Mouse (Mus musculus) retina, adult 2 months (tissue): ENCODE measurements at regions not wholly inside any gene's neighbourhood (a gene's known extent, or its start where the extent isn't known, plus 50 kb on each side); places are given as distances from the start of the nearest gene placed in this dataset.

Experiments
- DNase-seq: peaks from one replicate; pipeline ENCODE4 v3.0.0-alpha.2; 2012; ENCODE audit warnings: low read depth, low spot score

DNA sequence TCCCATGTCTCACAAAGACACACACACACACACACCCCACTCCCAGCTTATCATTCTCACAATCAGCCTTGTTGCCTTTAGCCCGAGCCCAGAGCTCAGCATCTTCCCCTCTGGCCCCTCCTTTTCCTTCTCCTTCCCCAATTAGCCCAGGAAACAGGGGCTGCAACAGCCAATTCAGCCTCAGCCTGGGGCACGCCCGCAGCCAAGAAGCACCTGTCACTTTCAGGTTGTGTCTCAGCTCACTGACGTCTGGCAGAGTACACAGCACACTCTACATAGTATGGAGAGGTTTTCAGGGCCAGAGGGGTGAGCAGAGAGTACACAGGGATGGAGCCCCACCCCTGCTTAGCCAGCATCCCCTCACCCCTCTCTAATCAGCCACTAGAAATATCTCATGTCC is 106.4 kb downstream of the Plxna1 start:
- no peak for DNase-seq

DNA sequence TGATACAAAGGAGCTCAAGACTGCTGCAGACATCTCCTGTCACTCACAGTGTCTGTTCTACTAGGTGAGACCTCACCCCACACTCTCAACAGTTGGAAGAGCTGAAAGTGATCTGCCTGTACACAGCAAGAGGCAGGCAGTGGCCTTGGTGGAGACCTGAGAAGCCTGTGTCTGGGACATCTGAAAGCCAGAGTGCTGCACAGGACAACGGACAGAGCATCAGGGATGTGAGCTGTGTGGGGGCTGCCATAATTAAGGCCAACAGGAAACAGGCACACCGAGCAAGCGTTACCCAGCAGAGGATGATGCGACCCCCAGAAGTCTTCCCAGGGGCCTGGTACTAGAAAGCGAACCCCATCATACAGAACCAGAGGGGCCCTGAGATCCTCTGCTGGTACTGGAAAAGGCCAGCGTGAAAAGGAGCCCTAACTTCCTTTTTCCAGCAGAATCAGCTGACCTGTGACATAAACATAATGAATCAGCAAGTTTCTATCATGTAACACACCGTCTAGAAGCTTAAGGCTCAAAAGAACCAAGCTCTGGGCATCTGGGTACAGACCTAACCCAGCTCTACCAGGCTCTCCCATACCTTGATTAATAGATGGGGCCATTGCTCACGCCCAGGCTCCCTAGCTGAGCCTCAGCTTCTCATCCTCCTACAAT is 105.7 kb downstream of the Plxna1 start:
- DNase-seq = no peak

DNA sequence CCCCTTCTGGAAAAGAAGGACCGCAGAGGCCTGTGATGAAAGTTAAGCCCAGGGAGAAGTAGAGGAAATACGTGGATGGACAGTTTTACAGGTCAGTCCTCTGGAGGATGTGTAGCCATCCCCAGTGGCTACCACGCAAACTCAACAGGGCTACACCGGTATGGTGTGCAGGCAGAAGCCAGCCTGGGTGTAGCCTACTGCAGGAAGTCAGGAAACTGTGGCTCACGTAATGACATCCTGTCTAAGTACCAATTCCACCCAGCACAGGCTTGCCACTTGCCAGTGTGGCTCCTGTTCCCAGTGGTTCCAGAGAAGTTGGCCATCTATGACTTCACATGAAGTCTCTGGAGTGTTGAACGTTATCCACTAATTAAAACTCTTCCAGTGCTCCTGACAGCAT is 105.0 kb downstream of the Plxna1 start:
- no peak for DNase-seq

DNA sequence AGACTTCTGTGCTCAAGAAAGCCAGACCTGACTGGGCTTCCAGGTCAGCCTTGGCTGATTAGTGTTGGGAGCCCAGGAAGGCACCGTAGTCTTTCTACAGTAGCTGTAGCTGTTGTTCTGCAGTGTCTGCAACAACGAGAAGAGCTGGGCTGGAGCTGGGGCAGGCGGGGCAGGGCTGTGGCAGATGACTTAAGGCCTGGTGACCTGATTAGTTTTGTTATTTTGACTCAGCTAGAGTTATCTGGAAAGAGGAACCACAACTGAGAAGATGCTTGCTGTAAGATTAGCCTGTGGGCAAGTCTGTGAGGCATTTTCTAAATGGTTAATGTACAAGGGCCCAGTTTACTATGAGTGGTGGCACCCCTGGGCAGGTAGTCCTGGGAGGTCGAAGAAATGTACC is 104.3 kb downstream of the Plxna1 start:
- no peak for DNase-seq

DNA sequence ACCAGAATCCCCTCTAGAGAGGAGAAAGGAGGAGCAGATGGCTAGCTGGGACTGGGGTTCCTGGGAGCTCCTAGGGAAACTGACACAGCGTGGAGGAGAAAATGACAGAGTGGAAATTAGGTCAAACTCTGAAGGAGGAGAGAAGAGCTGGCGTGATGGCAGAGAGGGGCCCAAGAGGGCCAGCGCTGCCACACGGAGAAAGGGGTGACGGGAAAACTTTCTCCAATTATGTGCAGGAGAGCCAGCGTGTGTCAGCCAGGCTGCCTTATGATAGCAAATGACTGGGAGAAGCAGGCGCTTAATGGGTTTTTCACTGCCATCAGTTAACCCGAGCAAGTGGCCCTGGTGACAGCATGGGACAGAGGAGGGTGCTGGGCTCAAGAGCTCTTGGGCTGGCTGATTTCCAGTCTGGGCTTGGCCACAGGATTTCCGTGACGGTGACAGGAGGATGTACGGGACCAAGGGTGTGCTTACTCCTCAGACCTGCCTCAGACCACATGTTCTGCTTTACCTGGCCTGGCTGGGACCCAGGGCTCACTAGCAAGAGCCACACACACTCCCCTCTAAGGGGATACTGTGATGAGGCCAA is 102.9 kb downstream of the Plxna1 start:
- DNase-seq = no peak

DNA sequence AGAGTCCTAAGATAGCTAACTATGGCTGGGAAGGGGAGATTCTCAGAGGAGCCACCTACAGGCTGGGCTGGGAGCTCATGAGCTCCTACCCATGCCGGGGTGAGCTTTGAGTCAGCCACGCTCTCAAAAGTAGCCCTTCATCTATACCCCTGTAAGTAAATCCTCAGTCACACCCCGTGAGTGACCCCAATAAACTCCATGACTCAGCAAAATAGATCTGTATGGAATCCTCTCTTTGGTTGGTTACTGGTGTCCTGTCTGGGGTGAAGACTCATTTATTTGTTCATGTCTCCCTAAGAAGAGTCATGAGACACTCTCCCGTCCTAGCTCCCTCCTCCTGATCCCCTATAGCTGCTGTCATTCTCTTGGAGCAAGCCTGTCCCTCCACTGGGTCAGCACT is 99.5 kb downstream of the Plxna1 start:
- DNase-seq = no peak

DNA sequence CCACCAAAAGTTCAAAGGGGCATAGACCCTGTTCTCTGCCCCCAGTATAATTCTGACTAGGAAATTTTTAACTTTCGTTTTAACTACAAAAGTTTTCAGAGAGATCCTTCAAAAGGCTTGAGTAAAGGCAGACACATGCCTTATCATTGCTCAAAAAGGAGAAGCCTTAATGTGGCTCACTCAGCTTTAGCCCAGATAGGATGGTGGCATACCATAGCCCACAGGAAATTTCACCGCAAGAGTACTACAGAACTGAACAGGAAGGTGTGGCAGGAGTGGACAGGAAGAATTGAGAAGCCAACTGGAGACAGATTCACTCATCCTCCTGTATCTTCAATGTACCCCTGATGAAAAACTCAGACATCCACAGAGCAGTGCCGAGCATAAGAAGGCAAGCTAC is 97.1 kb downstream of the Plxna1 start:
- no peak for DNase-seq
